Mouse (Mus musculus) lung, embryonic 14.5 days (tissue): ENCODE measurements around the gene Trpc7. TPM values are rescaled to one million over a fixed set of nuclear protein-coding genes. Genes with fewer than 3 reads are reported as not detected.

Experiments used
- ATAC-seq: fragments of 200-750 bp; cut with Nextera tagmentation; 2 replicates; pipeline ENCODE4 v1.8.0; 2017; ENCODE audit warnings: mild to moderate bottlenecking, moderate TSS enrichment, moderate library complexity; ENCODE audit not compliant: insufficient read depth
- DNase-seq: peaks from one replicate; pipeline ENCODE4 v3.0.0-alpha.2; 2015
- H3K27ac ChIP-seq: fragments of 300-500 bp; sonication (generic); 2 replicates; pipeline ENCODE4 v1.5.1; 2014; ENCODE audit warnings: low read depth, mild to moderate bottlenecking, moderate library complexity
- H3K27me3 ChIP-seq: fragments of 300-500 bp; sonication (generic); 2 replicates; pipeline ENCODE4 v1.6.1; 2014; ENCODE audit warnings: low read length, control low read depth; ENCODE audit not compliant: insufficient read depth
- H3K36me3 ChIP-seq: fragments of 300-500 bp; sonication (generic); 2 replicates; pipeline ENCODE4 v1.6.1; 2014; ENCODE audit warnings: control low read depth; ENCODE audit not compliant: insufficient read depth
- H3K4me1 ChIP-seq: fragments of 300-500 bp; sonication (generic); 2 replicates; pipeline ENCODE4 v1.6.1; 2014; ENCODE audit warnings: antibody characterized with exemption, control low read depth; ENCODE audit not compliant: insufficient read depth
- H3K4me2 ChIP-seq: fragments of 300-500 bp; sonication (generic); 2 replicates; pipeline ENCODE4 v1.6.1; 2014; ENCODE audit warnings: mild to moderate bottlenecking
- H3K4me3 ChIP-seq: fragments of 300-500 bp; sonication (generic); 2 replicates; pipeline ENCODE4 v1.5.1; 2014; ENCODE audit warnings: low read depth, low read length
- H3K9ac ChIP-seq: fragments of 300-500 bp; sonication (generic); 2 replicates; pipeline ENCODE4 v1.6.1; 2014
- H3K9me3 ChIP-seq: fragments of 300-500 bp; sonication (generic); 2 replicates; pipeline ENCODE4 v1.6.1; 2016; ENCODE audit warnings: low read depth, low read length, control low read depth
- CTCF ChIP-seq: IDR thresholded peaks from 2 replicates; pipeline ENCODE4 v1.5.1; 2016; ENCODE audit warnings: antibody characterized with exemption, low read depth
- WGBS: fragments of 180-500 bp; shearing (Covaris S2); extraction: QIAGEN DNeasy Blood & Tissue Kit; methylation state at CpG from one replicate; pipeline ENCODE4 v1.1.7; 2014; 5-methylcytosine and 5-hydroxymethylcytosine counted together
- polyA plus RNA-seq: library from polyadenylated mRNA; unstranded; fragments of >200 nt; fragmentation: Nextera tagmentation; extraction: Ambion mirVana; gene quantifications from 2 replicates; pipeline ENCODE4 v1.2.1, GENCODE M21; 2014

Trpc7 gene
- not detected in 2 replicates for polyA plus RNA-seq

DNA sequence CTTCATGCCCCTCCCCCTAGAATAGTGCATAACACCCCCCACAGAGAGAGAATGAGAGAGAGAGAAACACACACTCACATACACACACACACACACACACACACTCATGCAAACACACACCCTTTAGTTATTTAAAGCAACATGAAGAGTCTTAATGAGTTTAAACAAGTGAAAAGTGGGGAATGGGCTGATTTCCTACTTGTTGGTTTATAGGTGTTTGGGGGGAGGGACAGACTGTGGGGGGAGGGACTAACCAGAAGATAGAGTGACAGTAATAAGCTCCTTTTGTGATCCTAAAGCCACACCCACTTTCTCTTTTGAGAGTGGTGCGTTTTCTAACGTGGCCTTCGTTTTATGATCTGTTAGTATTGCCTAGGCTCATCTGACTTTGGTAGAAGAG, at the start of gene Trpc7:
Trpc7 (minus strand) TSS at position 101 of the 400 bp plus-strand sequence.
- H3K9ac ChIP-seq: no peak within 1 kb of the TSS
- no peaks in the 10 kb centered on the region for H3K9me3 ChIP-seq
- no peak within 1 kb of the TSS for H3K4me3 ChIP-seq
- TF ChIP-seq CTCF: no peak
- no peak within 1 kb of the TSS for H3K27ac ChIP-seq
- no peaks in the 10 kb centered on the region for H3K27me3 ChIP-seq
- H3K36me3 ChIP-seq: no peaks in the 10 kb centered on the region
- no peak for ATAC-seq
- WGBS: 76% methylated on average over 3 of the region's 3 CpGs
- no peaks in the 10 kb centered on the region for H3K4me1 ChIP-seq
- no peak within 1 kb of the TSS for H3K4me2 ChIP-seq
- no peak for DNase-seq

DNA sequence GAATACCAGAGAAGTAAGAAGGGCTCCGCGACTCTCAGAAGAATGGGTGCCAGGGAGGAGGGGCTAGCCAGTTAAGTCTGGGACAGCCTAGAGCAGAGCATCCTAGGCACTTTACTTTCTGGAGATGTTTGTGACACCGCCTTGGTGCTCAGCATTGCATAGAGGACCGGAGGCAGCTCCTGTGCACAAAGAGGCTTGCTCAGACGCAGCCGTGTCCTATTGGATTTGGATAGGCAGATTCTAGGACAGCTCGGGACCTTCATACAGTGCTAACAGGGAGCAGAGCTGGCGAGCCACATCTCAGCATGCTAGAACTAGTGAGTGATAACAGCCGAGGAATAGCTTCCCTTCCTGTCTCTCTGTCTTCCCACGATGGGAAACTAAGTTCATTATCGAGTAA, 43.5 kb upstream of the Trpc7 start:
- no peaks in the 10 kb centered on the region; the same call in 1 of the 2 replicates for H3K9me3 ChIP-seq
- no peak for TF ChIP-seq CTCF
- no peak overlapping the region for H3K4me3 ChIP-seq
- no peaks in the 10 kb centered on the region for H3K36me3 ChIP-seq
- H3K9ac ChIP-seq: no peak overlapping the region
- no peak overlapping the region for H3K4me2 ChIP-seq
- DNase-seq (no peak), ATAC-seq (no peak)
- H3K4me1 ChIP-seq: no peaks in the 10 kb centered on the region
- no peaks in the 10 kb centered on the region for H3K27me3 ChIP-seq
- 76% methylated on average over 11 of the region's 11 CpGs for WGBS
- H3K27ac ChIP-seq: no peak overlapping the region

DNA sequence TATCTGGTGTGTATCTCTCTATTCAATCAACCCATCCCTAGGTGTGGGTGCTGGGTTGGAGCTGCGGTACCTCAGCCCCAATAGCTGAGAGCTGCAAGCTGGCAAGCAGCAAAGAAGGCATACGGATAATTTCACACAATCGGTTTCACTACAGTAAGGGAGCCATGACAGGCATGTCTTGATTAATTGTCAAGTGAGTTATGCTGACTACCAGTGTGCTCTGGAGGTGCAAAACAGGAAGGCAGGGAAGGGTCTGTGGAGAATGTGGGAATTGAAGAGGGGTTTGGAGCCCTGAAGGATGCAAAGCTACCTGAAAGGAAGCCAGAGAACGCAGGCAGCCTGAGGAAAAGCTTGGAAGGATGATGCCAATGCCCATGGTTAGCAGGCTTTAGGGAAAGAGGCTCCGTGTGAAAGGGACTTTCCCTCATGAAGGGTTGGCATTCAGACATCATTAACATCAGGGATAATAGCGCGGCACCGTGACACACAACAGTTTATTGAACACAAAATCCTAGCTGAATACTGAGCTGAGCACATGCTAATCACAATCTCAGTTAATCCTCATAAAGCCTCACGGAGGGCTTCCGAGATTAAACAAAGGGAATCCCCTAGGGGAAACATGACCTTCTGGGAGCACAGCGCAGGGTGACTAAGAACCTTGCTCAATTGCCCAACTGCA, 38.2 kb upstream of the Trpc7 start:
- no peak overlapping the region for H3K27ac ChIP-seq
- no peak for TF ChIP-seq CTCF
- H3K4me1 ChIP-seq: no peaks in the 10 kb centered on the region
- no peaks in the 10 kb centered on the region for H3K36me3 ChIP-seq
- no peak for ATAC-seq
- H3K4me3 ChIP-seq: no peak overlapping the region
- H3K27me3 ChIP-seq: no peaks in the 10 kb centered on the region
- H3K9me3 ChIP-seq: no peaks in the 10 kb centered on the region
- 76% methylated on average over 11 of the region's 11 CpGs for WGBS
- H3K4me2 ChIP-seq: no peak overlapping the region
- DNase-seq: no peak
- H3K9ac ChIP-seq: no peak overlapping the region

DNA sequence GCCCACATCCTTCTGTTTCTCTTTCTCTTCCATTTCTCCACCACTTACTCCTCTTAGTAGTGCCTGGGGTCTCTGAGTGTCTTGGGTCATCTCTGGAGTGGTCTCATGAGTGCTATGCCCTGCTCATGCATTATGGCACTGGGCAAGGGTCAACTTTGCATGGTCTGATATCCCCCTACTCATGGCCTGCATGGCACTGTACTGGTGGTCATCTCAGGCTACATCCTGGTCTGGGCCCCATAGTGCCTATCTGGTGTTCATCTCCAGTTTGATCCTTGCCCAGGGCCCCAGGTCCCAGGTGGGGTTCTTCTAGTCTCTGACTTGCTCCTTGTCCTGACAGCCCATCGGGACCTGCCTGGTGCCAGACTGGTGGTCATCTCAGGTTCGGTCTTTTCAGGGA, 34.6 kb upstream of the Trpc7 start:
- H3K4me1 ChIP-seq: no peaks in the 10 kb centered on the region
- no peaks in the 10 kb centered on the region for H3K36me3 ChIP-seq
- DNase-seq: no peak
- TF ChIP-seq CTCF: no peak
- H3K4me2 ChIP-seq: no peak overlapping the region
- H3K9me3 ChIP-seq: no peaks in the 10 kb centered on the region
- H3K9ac ChIP-seq: no peak overlapping the region
- H3K27me3 ChIP-seq: no peaks in the 10 kb centered on the region
- ATAC-seq: no peak
- no peak overlapping the region for H3K4me3 ChIP-seq
- no peak overlapping the region for H3K27ac ChIP-seq
- WGBS: 83% methylated on average over 2 of the region's 2 CpGs

DNA sequence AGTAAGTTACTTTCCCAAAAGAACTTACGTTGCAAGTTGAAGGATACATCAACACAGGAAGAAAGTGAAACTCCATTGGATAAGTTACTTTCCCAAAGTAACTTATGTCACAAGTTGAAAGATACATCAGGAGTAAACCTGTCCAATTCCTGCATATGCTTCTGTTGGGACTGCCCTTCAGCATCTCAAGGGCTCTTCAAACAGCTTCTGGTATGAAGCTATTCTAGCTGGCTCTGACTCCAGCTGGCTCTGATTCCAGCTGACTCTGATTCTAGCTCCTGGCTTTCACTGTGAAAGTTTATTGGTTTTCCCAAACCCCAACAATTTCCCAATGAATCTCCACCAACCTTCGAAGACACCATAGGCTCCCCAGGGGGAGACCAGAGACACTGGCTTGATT, 27.2 kb upstream of the Trpc7 start:
- no peak for TF ChIP-seq CTCF
- H3K9me3 ChIP-seq: no peaks in the 10 kb centered on the region
- H3K9ac ChIP-seq: no peak overlapping the region
- no peak overlapping the region for H3K4me2 ChIP-seq
- DNase-seq: peak; percentile 23
- ATAC-seq: no peak
- no peaks in the 10 kb centered on the region for H3K27me3 ChIP-seq
- H3K4me3 ChIP-seq: no peak overlapping the region
- 65% methylated on average over 2 of the region's 2 CpGs for WGBS
- no peaks in the 10 kb centered on the region for H3K4me1 ChIP-seq
- no peaks in the 10 kb centered on the region for H3K36me3 ChIP-seq
- no peak overlapping the region for H3K27ac ChIP-seq

DNA sequence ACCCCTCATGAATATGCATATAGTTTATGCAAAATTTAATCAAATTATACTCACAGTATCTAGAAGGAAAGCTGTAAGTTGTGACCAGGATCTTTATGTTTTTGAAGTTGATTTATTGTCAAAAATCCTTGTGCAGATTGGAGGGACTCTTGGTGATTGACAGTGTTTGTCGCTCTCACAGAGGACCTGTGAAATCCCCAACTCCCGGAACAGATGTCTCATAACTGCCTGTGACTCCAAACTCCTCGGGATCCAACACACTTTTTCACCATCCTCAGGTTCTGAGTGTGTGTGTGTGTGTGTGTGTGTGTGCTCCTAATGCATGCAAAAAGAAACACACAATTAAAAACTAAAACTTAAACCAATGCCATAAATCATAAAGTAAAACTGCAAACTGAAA, 25.5 kb upstream of the Trpc7 start:
- Histone ChIP-seq H3K4me1 (no peaks in the 10 kb centered on the region), H3K4me2 (no peak overlapping the region), H3K4me3 (no peak overlapping the region), H3K27ac (no peak overlapping the region), H3K9me3 (no peaks in the 10 kb centered on the region), H3K27me3 (no peaks in the 10 kb centered on the region), H3K36me3 (no peaks in the 10 kb centered on the region), H3K9ac (no peak overlapping the region)
- 56% methylated on average over 3 of the region's 3 CpGs for WGBS
- TF ChIP-seq CTCF: no peak
- ATAC-seq (no peak), DNase-seq (no peak)

DNA sequence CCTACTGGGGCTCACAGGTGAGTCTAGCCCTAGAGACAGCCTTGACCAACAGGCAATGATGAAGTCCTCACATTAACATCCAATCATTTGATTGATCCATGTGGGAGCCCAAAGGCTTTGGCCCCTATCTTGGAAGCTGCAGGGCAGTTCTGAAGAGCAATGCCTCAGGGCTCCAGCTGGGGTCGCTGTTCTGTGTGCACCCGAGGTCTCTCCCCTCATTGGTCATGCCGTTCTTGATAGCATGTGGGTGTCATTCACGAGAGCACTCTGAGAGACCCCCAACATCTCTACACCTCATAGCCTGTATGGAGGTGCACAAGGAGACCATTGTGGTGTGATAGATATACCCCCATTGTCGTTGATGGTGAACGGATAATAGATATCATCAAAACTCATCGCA, 18.9 kb upstream of the Trpc7 start:
- no peak overlapping the region for H3K27ac ChIP-seq
- 80% methylated on average over 7 of the region's 7 CpGs for WGBS
- H3K36me3 ChIP-seq: no peaks in the 10 kb centered on the region
- ATAC-seq (no peak), DNase-seq (no peak)
- H3K9me3 ChIP-seq: no peaks in the 10 kb centered on the region
- TF ChIP-seq CTCF: no peak
- H3K27me3 ChIP-seq: no peaks in the 10 kb centered on the region
- H3K4me3 ChIP-seq: no peak overlapping the region
- no peak overlapping the region for H3K4me2 ChIP-seq
- H3K4me1 ChIP-seq: no peaks in the 10 kb centered on the region
- no peak overlapping the region for H3K9ac ChIP-seq
